In the genomic region with DNA sequence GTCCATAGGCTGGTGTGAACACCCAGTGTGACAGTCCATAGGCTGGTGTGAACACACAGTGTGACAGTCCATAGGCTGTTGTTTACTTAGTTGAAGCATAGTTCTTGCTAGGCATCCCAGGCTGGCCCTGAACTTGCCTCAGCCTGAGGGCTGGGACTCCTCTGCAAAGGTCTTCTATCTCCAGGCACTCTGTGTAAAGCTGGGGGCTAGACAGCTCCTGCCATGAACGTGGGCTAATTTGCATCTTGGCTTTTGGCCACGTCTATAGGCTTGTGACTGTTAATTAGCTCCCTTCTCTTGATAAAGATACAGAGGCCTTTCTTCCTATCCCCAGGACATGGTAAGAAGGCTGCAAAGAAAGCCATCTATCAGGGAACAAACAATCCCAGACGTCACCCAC, we compare ENCODE assay signal across 27 mouse cellular contexts. TPM values are rescaled to one million over a fixed set of nuclear protein-coding genes. Genes with fewer than 3 reads are reported as not detected.
A peak's percentile ranks its signal among the peaks of the same experiment; 100 is the strongest.
DNase-seq lines count a peak whose midpoint lies in the region; ATAC-seq and TF ChIP-seq lines count a peak whose summit lies in the region.
"Had no signal": no experiment of that assay in that cellular context is flagged by ENCODE, and none has a peak within 500 bp of the region (broad histone marks: within the 10 kb centered on the region; RNA-seq: fewer than 3 reads in every experiment).

No protein-coding gene starts in this region.

- H3K27ac ChIP-seq in heart, embryonic 10.5 days, result peak overlapping the region; percentile 24; the same call in 1 of the 2 replicates
- H3K27ac ChIP-seq in midbrain, embryonic 12.5 days (replicated peaks), result no peak overlapping the region
- no peak overlapping the region for H3K27ac ChIP-seq in midbrain, embryonic 16.5 days (ENCODE audit: low read length)
- H3K27ac ChIP-seq in MEL (ENCODE audit: control insufficient read depth, low read depth, low read length), result no peak overlapping the region
- H3K27ac ChIP-seq: embryonic facial prominence, embryonic 15.5 days; heart, adult 2 months; heart, embryonic 15.5 days; layer of hippocampus, adult 2 months; limb, embryonic 12.5 days; stomach, postnatal 0 days had no signal

- no peak for TF ChIP-seq POLR2A in MEL (IDR thresholded peaks at IDR 0.05; ENCODE audit: control insufficient read depth in 1 of 2, insufficient read depth in 1 of 2, low read depth in 1 of 2, low read length in 2 of 2, poor library complexity in 1 of 2)

- DNase-seq in heart, embryonic 10.5 days (ENCODE audit: low spot score), result no peak
- no peak for DNase-seq in heart, postnatal 4 days
- DNase-seq in MEL (ENCODE audit: low read depth, low spot score), result peak; percentile 33
- DNase-seq: adrenal gland, postnatal 25 days; cerebellum, adult 9-10 months; gastrocnemius, postnatal 36 days; heart, adult 2 months; heart, postnatal 36 days; kidney, postnatal 25 days; layer of hippocampus, postnatal 36 days; lung, adult 2 months; lung, postnatal 14 days; right cerebral cortex, postnatal 14 days; thymus, adult 2 months had no signal

- no peak for TF ChIP-seq CTCF in MEL (IDR thresholded peaks at IDR 0.05 in 2 of 3, conservative IDR thresholded peaks at IDR 0.05 in 1 of 3; ENCODE audit: control insufficient read depth in 1 of 3, insufficient read depth in 1 of 3, low read depth in 2 of 3, low read length in 3 of 3, poor library complexity in 1 of 3, severe bottlenecking in 1 of 3)

- no peak overlapping the region for H3K4me2 ChIP-seq in midbrain, embryonic 12.5 days (replicated peaks)
- no peak overlapping the region for H3K4me2 ChIP-seq in midbrain, embryonic 16.5 days (ENCODE audit: low read length)
- H3K4me2 ChIP-seq: embryonic facial prominence, embryonic 15.5 days; heart, embryonic 15.5 days; limb, embryonic 12.5 days had no signal

- no peaks in the 10 kb centered on the region for H3K79me2 ChIP-seq in MEL (ENCODE audit: control insufficient read depth, insufficient read depth, low read length, poor library complexity)

- H3K4me1 ChIP-seq in heart, embryonic 10.5 days, result peaks cover 27% of the 10 kb centered on the region
- no peaks in the 10 kb centered on the region for H3K4me1 ChIP-seq in midbrain, embryonic 12.5 days
- H3K4me1 ChIP-seq in midbrain, embryonic 16.5 days (ENCODE audit: control insufficient read depth, insufficient read depth, low read length), result no peaks in the 10 kb centered on the region
- H3K4me1 ChIP-seq in MEL (ENCODE audit: control insufficient read depth in 1 of 2, insufficient read depth in 2 of 2, low read length in 2 of 2), result peaks cover 0 to 3% of the 10 kb centered on the region in 2 experiments; a peak in 2 of 4 replicates
- H3K4me1 ChIP-seq: embryonic facial prominence, embryonic 15.5 days; limb, embryonic 12.5 days had no signal

- 77% methylated on average over 3 of the region's 3 CpGs for WGBS in heart, embryonic 10.5 days
- WGBS in midbrain, embryonic 12.5 days, result 67% methylated on average over 3 of the region's 3 CpGs
- WGBS in midbrain, embryonic 16.5 days, result 48% methylated on average over 3 of the region's 3 CpGs

- H3K36me3 ChIP-seq in heart, embryonic 10.5 days, result peaks cover 80% of the 10 kb centered on the region
- H3K36me3 ChIP-seq in midbrain, embryonic 12.5 days, result peaks cover 77% of the 10 kb centered on the region
- peaks cover 22% of the 10 kb centered on the region for H3K36me3 ChIP-seq in midbrain, embryonic 16.5 days (ENCODE audit: control insufficient read depth, insufficient read depth, low read length)
- H3K36me3 ChIP-seq in MEL (ENCODE audit: control insufficient read depth in 1 of 2, insufficient read depth in 2 of 2, low read length in 2 of 2), result peaks cover 6 to 8% of the 10 kb centered on the region in 2 experiments

- no peak for TF ChIP-seq RAD21 in MEL (IDR thresholded peaks at IDR 0.05; ENCODE audit: low read depth, low read length)

- H3K9ac ChIP-seq in midbrain, embryonic 12.5 days (replicated peaks), result no peak overlapping the region
- no peak overlapping the region for H3K9ac ChIP-seq in midbrain, embryonic 16.5 days (ENCODE audit: low read depth, low read length)
- H3K9ac ChIP-seq in MEL (ENCODE audit: control insufficient read depth, low read depth, low read length, poor library complexity, severe bottlenecking), result no peak overlapping the region
- H3K9ac ChIP-seq: embryonic facial prominence, embryonic 15.5 days; heart, embryonic 15.5 days; limb, embryonic 12.5 days had no signal

- ATAC-seq in midbrain, embryonic 12.5 days (ENCODE audit: low FRiP score, low read depth), result 0 out of 2 replicates have a peak, but pooled peaks have one; percentile 16
- no peak for ATAC-seq in midbrain, embryonic 16.5 days
- ATAC-seq in megakaryocyte-erythroid progenitor cell, adult 5-6 weeks (replicated peaks; ENCODE audit: low FRiP score, low TSS enrichment, poor library complexity, severe bottlenecking), result peak; percentile 35
- no peak for ATAC-seq in frontal cortex, adult (ENCODE audit: low TSS enrichment)
- ATAC-seq: CD4-positive, CD25-positive, alpha-beta regulatory T cell, adult 4 months; intestine, postnatal 0 days had no signal

- no peaks in the 10 kb centered on the region for H3K27me3 ChIP-seq in heart, embryonic 10.5 days (ENCODE audit: insufficient read depth, poor library complexity, severe bottlenecking)
- H3K27me3 ChIP-seq in midbrain, embryonic 12.5 days, result no peaks in the 10 kb centered on the region
- H3K27me3 ChIP-seq in midbrain, embryonic 16.5 days (ENCODE audit: control insufficient read depth, insufficient read depth, low read depth, low read length), result no peaks in the 10 kb centered on the region
- H3K27me3 ChIP-seq in MEL (ENCODE audit: control insufficient read depth in 1 of 2, insufficient read depth in 2 of 2, low read length in 2 of 2), result no peaks in the 10 kb centered on the region
- H3K27me3 ChIP-seq: embryonic facial prominence, embryonic 15.5 days; heart, embryonic 15.5 days; limb, embryonic 12.5 days had no signal

- no peak overlapping the region for H3K4me3 ChIP-seq in heart, embryonic 10.5 days
- no peak overlapping the region for H3K4me3 ChIP-seq in midbrain, embryonic 12.5 days
- no peak overlapping the region for H3K4me3 ChIP-seq in midbrain, embryonic 16.5 days (ENCODE audit: low read depth, low read length)
- no peak overlapping the region for H3K4me3 ChIP-seq in MEL (ENCODE audit: control insufficient read depth in 1 of 2, insufficient read depth in 1 of 2, low read depth in 2 of 2, low read length in 2 of 2)
- H3K4me3 ChIP-seq: embryonic facial prominence, embryonic 15.5 days; heart, adult 2 months; heart, embryonic 15.5 days; layer of hippocampus, adult 2 months; limb, embryonic 12.5 days had no signal

- no peak for TF ChIP-seq EP300 in MEL (IDR thresholded peaks at IDR 0.05; ENCODE audit: low read depth in 1 of 2, low read length in 2 of 2)

- H3K9me3 ChIP-seq in heart, embryonic 10.5 days, result no peaks in the 10 kb centered on the region
- H3K9me3 ChIP-seq in midbrain, embryonic 12.5 days, result no peaks in the 10 kb centered on the region
- H3K9me3 ChIP-seq in midbrain, embryonic 16.5 days (replicated peaks; ENCODE audit: control insufficient read depth, low read length, poor library complexity, severe bottlenecking), result no peaks in the 10 kb centered on the region
- H3K9me3 ChIP-seq in MEL (replicated peaks; ENCODE audit: insufficient read depth, low read length), result no peaks in the 10 kb centered on the region
- H3K9me3 ChIP-seq: embryonic facial prominence, embryonic 15.5 days; heart, embryonic 15.5 days; limb, embryonic 12.5 days had no signal

TF ChIP-seq in MEL, 35 proteins besides CTCF, POLR2A, EP300 and RAD21 (continues in another document):
- no peak for TF ChIP-seq POLR2AphosphoS5 (IDR thresholded peaks at IDR 0.05; ENCODE audit: borderline replicate concordance, low read depth, low read length)
- no peak for TF ChIP-seq NELFE (IDR thresholded peaks at IDR 0.05; ENCODE audit: low read depth, low read length)
- no peak for TF ChIP-seq USF2 (IDR thresholded peaks at IDR 0.05; ENCODE audit: borderline replicate concordance in 1 of 2, insufficient read depth in 1 of 2, low read depth in 1 of 2, low read length in 2 of 2)
- TF ChIP-seq MAX (IDR thresholded peaks at IDR 0.05; ENCODE audit: low read length), result no peak

RNA-seq across cellular contexts. Expression of a gene that starts 21.3 kb away (rescaled TPM):
- 26.7 and 37.5 TPM in 2 replicates for polyA plus RNA-seq in heart, embryonic 10.5 days (2016; fragmentation: Nextera tagmentation; extraction: Ambion mirVana)
- 10 to 100 TPM; 24.0 to 25.1 TPM for total RNA-seq in heart, postnatal 4 days (2021)
- not detected in 2 replicates for polyA plus RNA-seq in midbrain, embryonic 12.5 days (2016; fragmentation: Nextera tagmentation; extraction: Ambion mirVana)
- polyA plus RNA-seq in midbrain, embryonic 16.5 days (2015; fragmentation: Nextera tagmentation; extraction: Ambion mirVana), result 0.25 and 0.42 TPM in 2 replicates
- 0.59 and 0.92 TPM in 2 replicates for total RNA-seq in MEL (2012; rRNA removed)
- 1 to 10 TPM in 1 of 2 experiments, not detected in 1; 2.2 TPM for polyA plus RNA-seq in MEL (2012; ENCODE audit: insufficient read depth in 1 of 2, insufficient read length in 2 of 2, low read depth in 1 of 2, low replicate concordance in 2 of 2, missing spikeins in 1 of 2)
- total RNA-seq in megakaryocyte-erythroid progenitor cell, adult 5-6 weeks (2014; fragmentation: Nextera tagmentation), result not detected in 2 replicates
- total RNA-seq in megakaryocyte-erythroid progenitor cell, adult 5-6 weeks (2017), result not detected in 2 replicates
- total RNA-seq: megakaryocyte, adult 5-6 weeks had no signal
- polyA plus RNA-seq: CD4-positive, CD25-positive, alpha-beta regulatory T cell, adult 4 months; intestine, postnatal 0 days; kidney, embryonic 14.5 days; limb, embryonic 12.5 days; stomach, postnatal 0 days had no signal

RNA-seq across cellular contexts. Expression of a gene that starts 32.1 kb away (rescaled TPM):
- 44.7 and 64.0 TPM in 2 replicates for polyA plus RNA-seq in heart, embryonic 10.5 days (2016; fragmentation: Nextera tagmentation; extraction: Ambion mirVana)
- total RNA-seq in heart, postnatal 4 days (2021), result 10 to 100 TPM in 1 of 2 experiments, 1 to 10 TPM in 1; 9.5 to 11.6 TPM
- polyA plus RNA-seq in midbrain, embryonic 12.5 days (2016; fragmentation: Nextera tagmentation; extraction: Ambion mirVana), result 60.4 and 62.7 TPM in 2 replicates
- 26.6 and 28.4 TPM in 2 replicates for polyA plus RNA-seq in midbrain, embryonic 16.5 days (2015; fragmentation: Nextera tagmentation; extraction: Ambion mirVana)
- 46.2 and 48.3 TPM in 2 replicates for total RNA-seq in MEL (2012; rRNA removed)
- polyA plus RNA-seq in MEL (2012; ENCODE audit: insufficient read depth in 1 of 2, insufficient read length in 2 of 2, low read depth in 1 of 2, low replicate concordance in 2 of 2, missing spikeins in 1 of 2), result 10 to 100 TPM in 1 of 2 experiments, not detected in 1; 43.8 TPM
- 29.4 and 52.1 TPM in 2 replicates for total RNA-seq in megakaryocyte-erythroid progenitor cell, adult 5-6 weeks (2014; fragmentation: Nextera tagmentation)
- total RNA-seq in megakaryocyte-erythroid progenitor cell, adult 5-6 weeks (2017), result 34.1 and 43.1 TPM in 2 replicates

RNA-seq across cellular contexts. Expression of a gene that starts 50.9 kb away (rescaled TPM):
- polyA plus RNA-seq in heart, embryonic 10.5 days (2016; fragmentation: Nextera tagmentation; extraction: Ambion mirVana), result 8.4 and 12.7 TPM in 2 replicates
- total RNA-seq in heart, postnatal 4 days (2021), result 10 to 100 TPM; 13.3 to 14.5 TPM
- polyA plus RNA-seq in midbrain, embryonic 12.5 days (2016; fragmentation: Nextera tagmentation; extraction: Ambion mirVana), result 12.1 and 13.8 TPM in 2 replicates
- 7.2 and 7.5 TPM in 2 replicates for polyA plus RNA-seq in midbrain, embryonic 16.5 days (2015; fragmentation: Nextera tagmentation; extraction: Ambion mirVana)
- 32.1 and 35.3 TPM in 2 replicates for total RNA-seq in MEL (2012; rRNA removed)
- 10 to 100 TPM; 26.2 to 36.7 TPM for polyA plus RNA-seq in MEL (2012; ENCODE audit: insufficient read depth in 1 of 2, insufficient read length in 2 of 2, low read depth in 1 of 2, low replicate concordance in 2 of 2, missing spikeins in 1 of 2)
- total RNA-seq in megakaryocyte-erythroid progenitor cell, adult 5-6 weeks (2014; fragmentation: Nextera tagmentation), result 20.9 and 41.3 TPM in 2 replicates
- total RNA-seq in megakaryocyte-erythroid progenitor cell, adult 5-6 weeks (2017), result 16.0 and 26.4 TPM in 2 replicates

Comparison
In these comparisons a context has a peak if more than half of its experiments do, and no peak if none do; other contexts are left out.
1. ATAC-seq: peak in midbrain, embryonic 12.5 days (single experiment) and megakaryocyte-erythroid progenitor cell, adult 5-6 weeks (single experiment); none in midbrain, embryonic 16.5 days (single experiment) and frontal cortex, adult (single experiment).